In genomic region chr3:133679891-133680290, GRCm38 (mm10) we compare ENCODE assay signal across 18 mouse cellular contexts.
"Had no signal": no experiment of that assay in that cellular context is flagged by ENCODE, and none has a peak within 500 bp of the region (broad histone marks: within the 10 kb centered on the region; RNA-seq: fewer than 3 reads in every experiment).

No protein-coding gene starts in this region.

- H3K9ac ChIP-seq: intestine, embryonic 15.5 days; limb, embryonic 13.5 days; midbrain, embryonic 15.5 days; neural tube, embryonic 13.5 days; stomach, embryonic 15.5 days had no signal

- H3K9me3 ChIP-seq: intestine, embryonic 15.5 days; limb, embryonic 13.5 days; midbrain, embryonic 15.5 days; neural tube, embryonic 13.5 days; stomach, embryonic 15.5 days had no signal

- H3K4me1 ChIP-seq: intestine, embryonic 15.5 days; limb, embryonic 13.5 days; midbrain, embryonic 15.5 days; neural tube, embryonic 13.5 days; stomach, embryonic 15.5 days had no signal

- DNase-seq: kidney, adult 18-20 months; kidney, postnatal 10 days; kidney, postnatal 4 days; left cerebral cortex, postnatal 4 days; lung, adult 18-20 months; lung, postnatal 36 days; retina, postnatal 1 day; right cerebral cortex, postnatal 4 days; spleen, adult 18-20 months; thymus, adult 2 months; thymus, postnatal 25 days had no signal

- H3K36me3 ChIP-seq: intestine, embryonic 15.5 days; limb, embryonic 13.5 days; midbrain, embryonic 15.5 days; neural tube, embryonic 13.5 days; stomach, embryonic 15.5 days had no signal

- H3K4me3 ChIP-seq: intestine, embryonic 15.5 days; layer of hippocampus, adult 2 months; limb, embryonic 13.5 days; midbrain, embryonic 15.5 days; neural tube, embryonic 13.5 days; stomach, embryonic 15.5 days had no signal

- ATAC-seq: intestine, embryonic 15.5 days; midbrain, embryonic 15.5 days had no signal

- H3K27ac ChIP-seq: intestine, embryonic 15.5 days; layer of hippocampus, adult 2 months; limb, embryonic 13.5 days; midbrain, embryonic 15.5 days; neural tube, embryonic 13.5 days; stomach, embryonic 15.5 days had no signal

- H3K27me3 ChIP-seq: intestine, embryonic 15.5 days; limb, embryonic 13.5 days; midbrain, embryonic 15.5 days; neural tube, embryonic 13.5 days; stomach, embryonic 15.5 days had no signal

- H3K4me2 ChIP-seq: intestine, embryonic 15.5 days; limb, embryonic 13.5 days; midbrain, embryonic 11.5 days; midbrain, embryonic 15.5 days; neural tube, embryonic 13.5 days; stomach, embryonic 15.5 days had no signal
